27 mouse cellular contexts compared by ENCODE assay signal in the genomic region with DNA sequence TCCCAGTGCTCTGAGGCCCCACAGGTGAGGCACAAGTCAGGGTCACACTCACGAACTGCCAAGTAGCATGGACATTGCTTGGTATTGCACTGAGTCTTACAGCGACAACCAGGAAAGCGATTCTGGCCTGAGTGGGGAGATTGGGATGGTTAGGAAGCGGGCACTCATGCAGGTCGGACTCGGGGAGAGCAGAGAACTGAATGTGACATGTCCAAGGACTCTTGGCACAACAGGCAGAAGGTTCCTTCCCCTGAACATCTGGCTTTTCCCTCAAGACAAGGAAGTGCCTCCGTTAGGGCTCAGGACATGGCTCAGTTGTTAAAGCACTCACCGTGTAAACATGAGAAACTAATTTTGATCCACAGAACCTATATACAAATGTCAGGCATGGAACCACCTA. TPM values are rescaled to one million over a fixed set of nuclear protein-coding genes. Genes with fewer than 3 reads are reported as not detected.
A peak's percentile ranks its signal among the peaks of the same experiment; 100 is the strongest.
DNase-seq lines count a peak whose midpoint lies in the region; TF ChIP-seq lines count a peak whose summit lies in the region.
"Had no signal": no experiment of that assay in that cellular context is flagged by ENCODE, and none has a peak within 500 bp of the region (broad histone marks: within the 10 kb centered on the region; RNA-seq: fewer than 3 reads in every experiment).

No protein-coding gene starts in this region.

- TF ChIP-seq POLR2A in CH12.LX (IDR thresholded peaks at IDR 0.05; ENCODE audit: low read depth, low read length): no peak

- no peak overlapping the region for H3K4me2 ChIP-seq in CH12.LX (ENCODE audit: insufficient read depth, low read depth, poor library complexity, severe bottlenecking)
- H3K4me2 ChIP-seq: embryonic facial prominence, embryonic 13.5 days; forebrain, embryonic 12.5 days; forebrain, embryonic 15.5 days; heart, embryonic 11.5 days; hindbrain, embryonic 14.5 days had no signal

- H3K36me3 ChIP-seq in CH12.LX (replicated peaks in 1 of 2; ENCODE audit: control insufficient read depth in 1 of 2, insufficient read depth in 1 of 2, low read length in 1 of 2): peaks cover 43 to 95% of the 10 kb centered on the region in 2 experiments
- H3K36me3 ChIP-seq: forebrain, embryonic 12.5 days had no signal

- H3K9ac ChIP-seq in CH12.LX (ENCODE audit: insufficient read depth, low read depth): no peak overlapping the region
- H3K9ac ChIP-seq: embryonic facial prominence, embryonic 13.5 days; forebrain, embryonic 12.5 days; forebrain, embryonic 15.5 days; hindbrain, embryonic 14.5 days had no signal

- H3K79me2 ChIP-seq in CH12.LX (replicated peaks; ENCODE audit: control insufficient read depth, extremely low read depth, insufficient read depth, poor library complexity, severe bottlenecking): no peaks in the 10 kb centered on the region

- in situ Hi-C loops in CH12.LX (cut with MboI; ENCODE audit: low pct_ligation_motif_present, low pct_unique_long_range_greater_than_20kb, low sequenced_read_pairs): no loop called here

- no peaks in the 10 kb centered on the region for H3K27me3 ChIP-seq in CH12.LX (replicated peaks)
- H3K27me3 ChIP-seq: embryonic facial prominence, embryonic 13.5 days; forebrain, embryonic 12.5 days; forebrain, embryonic 15.5 days had no signal

- no peak overlapping the region for H3K4me3 ChIP-seq in layer of hippocampus, adult 2 months
- H3K4me3 ChIP-seq in CH12.LX (replicated peaks in 1 of 3; ENCODE audit: low read depth in 2 of 3, low read length in 2 of 3, poor library complexity in 1 of 3): peak overlapping the region in 1 of 3 experiments; percentile 28
- H3K4me3 ChIP-seq: embryonic facial prominence, embryonic 10.5 days; embryonic facial prominence, embryonic 13.5 days; erythroblast, embryonic 14.5 days; forebrain, embryonic 12.5 days; forebrain, embryonic 15.5 days; hindbrain, embryonic 10.5 days had no signal

- H3K9me3 ChIP-seq in CH12.LX (replicated peaks; ENCODE audit: low read length): no peaks in the 10 kb centered on the region
- H3K9me3 ChIP-seq: embryonic facial prominence, embryonic 10.5 days; embryonic facial prominence, embryonic 13.5 days; forebrain, embryonic 12.5 days; forebrain, embryonic 15.5 days; hindbrain, embryonic 10.5 days had no signal

- no peak for TF ChIP-seq CTCF in layer of hippocampus, adult 2 months (conservative IDR thresholded peaks at IDR 0.05)
- TF ChIP-seq CTCF in CH12.LX (conservative IDR thresholded peaks at IDR 0.05 in 1 of 2, IDR thresholded peaks at IDR 0.05 in 1 of 2; ENCODE audit: low read depth in 2 of 2, low read length in 2 of 2): no peak

- intact Hi-C loops in heart, postnatal 14 days (cut with DNase I): no loop called here

- TF ChIP-seq RAD21 in CH12.LX (IDR thresholded peaks at IDR 0.05; ENCODE audit: low read depth, low read length): no peak

- peaks cover 25 to 40% of the 10 kb centered on the region in 2 experiments for H3K4me1 ChIP-seq in CH12.LX (ENCODE audit: control insufficient read depth in 1 of 2, insufficient read depth in 2 of 2)

- peak overlapping the region; percentile 70; the same call in 1 of the 2 replicates for H3K27ac ChIP-seq in layer of hippocampus, adult 2 months
- H3K27ac ChIP-seq in CH12.LX (ENCODE audit: insufficient read depth, low read depth): peak overlapping the region; percentile 57
- H3K27ac ChIP-seq: embryonic facial prominence, embryonic 10.5 days; embryonic facial prominence, embryonic 13.5 days; forebrain, embryonic 12.5 days; forebrain, embryonic 15.5 days; hindbrain, embryonic 10.5 days; hindbrain, embryonic 14.5 days had no signal

- TF ChIP-seq EP300 in CH12.LX (IDR thresholded peaks at IDR 0.05; ENCODE audit: low read length): no peak

- peak; percentile 20 for DNase-seq in cerebellum, adult 11-12 months
- no peak for DNase-seq in cerebellum, postnatal 36 days
- DNase-seq in heart, adult 11 months: peak; percentile 93
- DNase-seq in heart, postnatal 14 days: no peak
- DNase-seq in layer of hippocampus, adult 2 months (ENCODE audit: low spot score in 2 of 2): no peak
- no peak for DNase-seq in layer of hippocampus, adult 11-12 months (ENCODE audit: low spot score)
- no peak for DNase-seq in CH12.LX (ENCODE audit: extremely low read depth)
- no peak for DNase-seq in right cerebral cortex, adult 18-20 months
- DNase-seq: adrenal gland, adult 2 months; adrenal gland, postnatal 14 days; B cell, adult 2 months; cerebellum, adult 8-10 months; embryo, embryonic 11 days; gastrocnemius, postnatal 14 days; heart, adult 18-20 months; heart, postnatal 36 days; kidney, adult 2 months had no signal

- dilution Hi-C loops in CH12.LX (cut with MboI; ENCODE audit: extremely low pct_ligation_motif_present, extremely low pct_unique_long_range_greater_than_20kb, low sequenced_read_pairs): no loop called here

TF ChIP-seq in CH12.LX, 34 proteins besides CTCF, POLR2A, EP300 and RAD21:
- TF ChIP-seq ZMIZ1 (IDR thresholded peaks at IDR 0.05; ENCODE audit: low read depth, low read length) (0 out of 2 replicates have a peak, but pooled peaks have one; percentile 33), BHLHE40 (IDR thresholded peaks at IDR 0.05; ENCODE audit: low read depth, low read length) (no peak)

RNA-seq across cellular contexts. Expression of gene Ccr10, which starts 20.3 kb away (rescaled TPM):
- total RNA-seq in heart, postnatal 14 days (2021): not detected
- total RNA-seq in layer of hippocampus, adult 2 months (2021): not detected
- total RNA-seq in CH12.LX (2012; rRNA removed): 29.6 and 58.7 TPM in 2 replicates
- 14.1 and 17.2 TPM in 2 replicates for total RNA-seq in CH12.LX (2014; rRNA removed)
- polyA plus RNA-seq in CH12.LX (2012; ENCODE audit: insufficient read length, low read depth): 12.3 TPM in 2 replicates
- total RNA-seq: heart, adult 18-20 months; MEL had no signal
- polyA plus RNA-seq: heart, embryonic 14.5 days had no signal

RNA-seq across cellular contexts. Expression of gene Plekhh3, which starts 24.4 kb away (rescaled TPM):
- total RNA-seq in heart, postnatal 14 days (2021): 10 to 100 TPM; 26.6 to 26.9 TPM
- 10 to 100 TPM; 14.5 to 15.4 TPM for total RNA-seq in layer of hippocampus, adult 2 months (2021)
- 16.3 and 20.3 TPM in 2 replicates for total RNA-seq in CH12.LX (2012; rRNA removed)
- total RNA-seq in CH12.LX (2014; rRNA removed): 2.8 and 2.9 TPM in 2 replicates
- 3.7 and 5.0 TPM in 2 replicates for polyA plus RNA-seq in CH12.LX (2012; ENCODE audit: insufficient read length, low read depth)

RNA-seq across cellular contexts. Expression of gene Cntnap1, which starts 25.2 kb away (rescaled TPM):
- 1 to 10 TPM; 1.4 to 2.1 TPM for total RNA-seq in heart, postnatal 14 days (2021)
- total RNA-seq in layer of hippocampus, adult 2 months (2021): 100 to 1,000 TPM; 169 to 171 TPM
- 15.6 and 16.7 TPM in 2 replicates for total RNA-seq in CH12.LX (2012; rRNA removed)
- total RNA-seq in CH12.LX (2014; rRNA removed): 3.6 and 4.4 TPM in 2 replicates
- polyA plus RNA-seq in CH12.LX (2012; ENCODE audit: insufficient read length, low read depth): 17.9 and 19.5 TPM in 2 replicates
- total RNA-seq: MEL had no signal

RNA-seq across cellular contexts. Expression of gene Ezh1, which starts 30.7 kb away (rescaled TPM):
- total RNA-seq in heart, postnatal 14 days (2021): 10 to 100 TPM; 24.0 to 27.5 TPM
- 10 to 100 TPM; 73.6 to 81.8 TPM for total RNA-seq in layer of hippocampus, adult 2 months (2021)
- total RNA-seq in CH12.LX (2012; rRNA removed) (11.1 and 15.3 TPM in 2 replicates), CH12.LX (2014; rRNA removed) (8.5 and 8.7 TPM in 2 replicates)
- polyA plus RNA-seq in CH12.LX (2012; ENCODE audit: insufficient read length, low read depth): 10.8 and 12.1 TPM in 2 replicates

RNA-seq across cellular contexts. Expression of gene Tubg2, which starts 39.9 kb away (rescaled TPM):
- total RNA-seq in heart, postnatal 14 days (2021): 1 to 10 TPM; 2.2 to 2.9 TPM
- 10 to 100 TPM; 40.2 to 44.5 TPM for total RNA-seq in layer of hippocampus, adult 2 months (2021)
- total RNA-seq in CH12.LX (2012; rRNA removed) (3.1 and 4.7 TPM in 2 replicates), CH12.LX (2014; rRNA removed) (1.2 and 2.1 TPM in 2 replicates)
- 8.7 and 10.5 TPM in 2 replicates for polyA plus RNA-seq in CH12.LX (2012; ENCODE audit: insufficient read length, low read depth)
- total RNA-seq: MEL had no signal
- polyA plus RNA-seq: erythroblast, embryonic 14.5 days had no signal

Comparison
In these comparisons a context has a peak if more than half of its experiments do, and no peak if none do; other contexts are left out.
1. DNase-seq: peak in cerebellum, adult 11-12 months (single experiment) and heart, adult 11 months (single experiment); none in cerebellum, postnatal 36 days (0 of 2), heart, postnatal 14 days (0 of 2), layer of hippocampus, adult 2 months (0 of 2), layer of hippocampus, adult 11-12 months (single experiment), CH12.LX (single experiment) and right cerebral cortex, adult 18-20 months (single experiment).
2. RNA of gene Ccr10, which starts 20.3 kb away (total RNA-seq): 14.1 to 58.7 TPM in CH12.LX; not detected in layer of hippocampus, adult 2 months and not detected in heart, postnatal 14 days; every median in the first group is over 10 times any median in the second.
3. RNA of gene Cntnap1, which starts 25.2 kb away (total RNA-seq): 169 to 171 TPM in layer of hippocampus, adult 2 months; 3.6 to 16.7 TPM in CH12.LX and 1.4 to 2.1 TPM in heart, postnatal 14 days; every median in the first group is over 4 times any median in the second.